Mouse (Mus musculus) cerebellum, postnatal 14 days (tissue): Measurements from ENCODE around the gene Cldn1.

Experiments used
- DNase-seq, 2 experiments: peaks; one replicate each; pipeline ENCODE4 v3.0.0; 2021; ENCODE audit warnings: mixed read lengths in 2 of 2

Gene Cldn1

DNA sequence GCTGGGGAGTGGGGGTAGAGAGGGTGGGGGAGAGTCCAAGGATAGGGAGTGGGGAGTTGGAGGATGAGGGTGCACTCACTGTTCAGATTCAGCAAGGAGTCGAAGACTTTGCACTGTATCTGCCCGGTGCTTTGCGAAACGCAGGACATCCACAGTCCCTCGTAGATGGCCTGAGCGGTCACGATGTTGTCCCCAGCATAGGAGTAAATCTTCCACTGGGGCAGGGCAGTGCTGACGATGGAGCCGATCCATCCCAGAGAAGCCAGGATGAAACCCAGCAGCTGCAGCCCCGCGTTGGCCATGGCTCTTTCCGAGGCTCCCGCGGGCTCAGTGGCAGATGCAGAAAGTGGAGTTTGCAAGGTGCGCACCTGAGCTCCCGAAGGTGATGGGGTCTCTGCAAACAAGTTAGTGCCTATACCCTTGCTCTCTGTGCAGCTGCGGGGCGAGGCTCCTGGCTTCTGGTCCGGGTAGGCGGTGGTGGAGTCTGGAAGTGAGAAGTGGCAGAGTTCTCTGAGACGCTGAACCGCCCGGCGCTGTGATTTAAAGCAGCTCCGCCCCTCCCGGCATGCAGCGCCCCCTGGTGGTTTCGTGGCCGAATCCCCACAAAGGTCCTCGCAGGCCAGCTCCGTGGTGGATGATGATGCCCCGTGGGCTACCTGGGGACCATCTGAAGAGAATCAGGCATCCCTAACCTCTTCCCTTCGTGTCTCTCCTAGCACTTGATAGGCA, at the start of gene Cldn1:
Cldn1 (minus strand) TSS at position 517 of the 729 bp plus-strand sequence.
- DNase-seq: peak; percentile 84 to 92

DNA sequence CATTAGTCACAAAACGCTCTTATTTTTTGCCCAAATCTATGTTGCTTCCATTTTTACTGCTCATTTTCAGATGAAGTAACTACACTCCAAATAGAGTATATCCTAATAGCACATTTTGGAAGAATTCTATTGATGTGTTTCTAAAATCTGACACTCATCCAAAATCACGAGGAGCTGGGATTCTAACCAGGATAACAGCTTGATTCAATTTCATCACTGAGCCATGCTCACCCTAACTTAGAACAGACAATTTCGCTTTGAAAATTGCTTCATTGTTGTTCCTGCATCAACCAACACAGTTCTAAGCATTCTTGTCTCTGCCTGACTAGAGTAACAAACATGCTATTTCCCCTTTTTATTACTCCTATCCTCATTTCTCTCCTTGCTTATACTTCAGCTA, 47.0 kb upstream of the Cldn1 start:
- no peak for DNase-seq

GRCm38 (mm10) chr16:26404070-26404469, 32.4 kb upstream of the Cldn1 start:
- no peak for DNase-seq

- peak in 1 of 2 experiments; percentile 3 for DNase-seq
Observed at GRCm38 (mm10) chr16:26400971-26401370, 29.3 kb upstream of the Cldn1 start.

- no peak for DNase-seq
Observed at GRCm38 (mm10) chr16:26400549-26400948, 28.9 kb upstream of the Cldn1 start.

DNA sequence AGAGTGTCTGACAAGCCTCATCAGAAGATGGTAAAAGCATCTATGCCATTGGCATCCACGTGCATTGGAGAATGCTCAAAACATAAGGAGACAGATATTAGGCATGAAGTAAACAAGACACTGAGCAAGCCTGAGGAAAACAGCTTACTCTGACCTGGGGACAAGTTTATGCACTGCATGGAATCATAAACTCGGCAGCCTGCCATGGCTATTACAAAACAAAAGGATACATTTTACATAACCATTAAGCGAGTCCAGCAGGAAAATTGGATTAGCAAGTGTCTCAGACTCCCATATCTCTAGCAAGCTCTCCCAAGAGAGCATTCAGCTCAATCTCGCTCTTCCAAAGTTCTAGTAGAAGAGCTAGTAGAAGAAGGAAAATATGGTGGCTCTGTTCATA, 19.3 kb upstream of the Cldn1 start:
- no peak for DNase-seq

GRCm38 (mm10) chr16:26386159-26386558, 14.5 kb upstream of the Cldn1 start:
- DNase-seq: no peak

- DNase-seq: no peak
Observed at GRCm38 (mm10) chr16:26384112-26384649, 12.5 kb upstream of the Cldn1 start.

GRCm38 (mm10) chr16:26377170-26377569, 5.5 kb upstream of the Cldn1 start:
- no peak for DNase-seq

DNA sequence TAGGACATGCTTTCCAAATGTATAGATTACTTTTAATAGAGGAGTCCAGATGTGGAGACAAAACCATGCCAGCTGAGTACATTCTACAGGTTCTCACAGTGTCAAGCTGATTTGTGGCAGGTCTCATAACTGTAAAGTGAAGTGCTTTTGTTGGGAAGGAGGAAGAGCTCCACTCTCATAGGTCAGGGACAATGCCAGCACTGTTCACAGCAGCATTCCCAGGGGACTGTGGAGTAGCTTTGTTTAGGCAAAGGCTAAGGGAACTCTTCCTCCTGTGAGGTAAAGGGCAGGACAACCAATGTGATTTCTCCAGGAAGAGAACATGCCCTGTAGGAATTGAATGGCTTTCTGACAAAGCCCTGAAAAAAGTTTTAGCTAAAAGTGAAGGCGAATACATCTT, 1.5 kb downstream of the Cldn1 start:
- no peak for DNase-seq

DNA sequence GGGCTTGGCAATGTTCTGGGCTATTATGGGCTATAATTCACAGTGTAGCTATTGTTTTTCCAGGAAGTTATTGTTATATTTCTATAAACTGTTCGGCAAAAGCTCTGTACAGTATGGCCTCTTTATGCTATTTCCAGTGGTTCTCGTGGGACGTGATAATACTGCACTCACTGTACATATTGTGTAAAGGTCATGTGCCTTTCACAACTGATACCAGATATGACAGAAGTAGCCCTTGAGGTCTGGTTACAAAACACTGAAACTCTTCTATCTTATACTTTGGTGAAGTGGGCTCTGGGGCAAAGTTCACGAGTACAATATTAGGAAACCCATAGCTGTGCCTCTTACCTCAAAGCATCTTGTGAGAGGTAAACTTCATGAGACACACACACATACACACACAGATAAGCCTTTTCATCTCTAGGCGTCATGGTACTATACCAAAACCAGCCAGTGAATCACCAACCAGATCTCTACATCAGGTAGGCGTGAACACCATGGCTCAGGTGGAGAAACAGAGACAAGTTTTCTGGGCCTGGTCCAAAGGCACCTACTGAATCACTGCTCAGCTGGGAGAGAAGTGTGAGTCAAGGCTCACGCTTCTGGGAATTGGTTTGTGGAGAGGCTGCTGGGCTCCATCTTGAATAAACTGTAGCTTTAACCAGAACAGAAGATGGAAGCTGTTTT, 2.5 kb downstream of the Cldn1 start:
- DNase-seq: no peak

DNA sequence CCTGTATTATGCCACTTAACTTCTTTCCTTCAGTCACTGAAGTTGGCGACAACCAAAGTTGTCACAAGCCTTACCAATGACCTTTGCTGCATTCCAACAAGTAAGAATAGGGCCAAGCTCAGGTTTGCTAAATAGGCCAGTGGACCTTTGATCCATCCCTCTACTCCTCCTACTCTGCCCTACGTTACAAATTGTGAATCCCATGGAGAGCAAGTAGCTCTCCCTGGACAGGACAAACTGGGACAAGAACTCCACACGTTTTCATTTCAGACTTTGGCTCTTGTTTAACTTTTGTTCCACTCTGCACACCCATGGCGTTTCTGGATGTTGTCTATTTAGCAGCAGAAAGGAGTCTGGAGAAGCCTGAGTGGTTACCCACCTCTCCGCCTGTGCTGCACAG, 3.5 kb downstream of the Cldn1 start:
- no peak for DNase-seq

GRCm38 (mm10) chr16:26360694-26361093, 10.9 kb downstream of the Cldn1 start:
- no peak for DNase-seq

GRCm38 (mm10) chr16:26359619-26360018, 12.0 kb downstream of the Cldn1 start:
- DNase-seq: peak; percentile 34 to 52

GRCm38 (mm10) chr16:26358898-26359297, 12.7 kb downstream of the Cldn1 start:
- no peak for DNase-seq

DNA sequence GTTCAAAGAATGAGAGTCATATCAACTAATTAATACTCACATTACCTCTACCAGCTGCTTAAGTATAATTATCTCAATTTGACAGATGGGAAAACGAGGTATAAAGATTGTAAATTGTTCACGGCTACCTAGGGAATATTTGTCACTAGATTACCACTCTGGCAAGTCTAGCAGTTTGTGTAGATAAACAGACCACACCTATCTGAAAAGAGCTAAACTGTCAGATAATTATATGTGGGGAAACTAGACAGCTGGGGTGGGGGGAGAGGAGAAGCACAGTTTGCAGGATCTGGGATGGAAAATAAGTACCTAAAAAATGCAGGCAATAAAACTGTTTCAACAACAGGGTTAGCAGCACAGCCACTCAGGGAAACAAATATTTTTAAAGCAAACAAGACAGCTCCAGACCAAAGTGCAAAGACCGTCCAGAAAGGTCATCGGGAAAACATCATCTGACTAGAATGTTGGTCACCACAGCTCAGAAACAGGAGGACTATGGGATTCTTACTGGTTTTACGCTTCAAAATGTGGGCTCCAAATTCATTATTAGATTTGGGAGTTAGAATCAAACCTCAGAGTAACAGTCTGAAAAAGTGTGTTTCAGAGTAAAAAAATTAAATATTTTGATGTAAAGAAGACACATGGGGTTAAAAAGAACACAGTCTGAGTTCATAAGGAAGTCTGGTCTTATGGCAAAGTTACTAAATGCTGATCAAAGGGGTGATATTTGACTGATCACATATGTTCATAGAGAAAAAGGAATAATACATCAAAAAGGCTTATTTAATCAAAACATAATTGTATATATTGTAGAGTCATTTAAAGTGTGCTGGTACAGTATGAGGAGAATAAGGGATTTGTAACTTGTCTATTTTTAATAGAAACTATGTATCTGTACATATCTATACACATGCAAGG, 13.5 kb downstream of the Cldn1 start:
- DNase-seq: no peak

DNA sequence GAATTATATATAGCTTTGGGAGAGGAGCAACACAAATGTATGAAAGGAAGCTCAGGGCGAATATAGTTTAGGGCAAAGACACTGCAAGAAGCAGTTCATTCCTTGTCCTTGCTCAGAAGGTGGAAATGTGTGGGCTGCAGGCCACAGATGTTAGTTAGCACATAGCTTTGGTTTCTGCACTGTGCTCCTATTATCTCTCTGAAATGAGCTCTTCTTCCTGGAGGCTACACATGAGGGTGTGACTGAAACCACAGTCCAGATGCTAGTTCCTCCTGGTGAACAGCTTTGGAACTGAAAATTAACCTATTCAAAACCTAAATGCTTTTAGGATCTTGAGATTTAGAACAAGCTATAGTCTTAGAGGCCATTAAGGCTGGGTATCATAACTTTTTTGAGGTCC, 16.1 kb downstream of the Cldn1 start:
- no peak for DNase-seq

GRCm38 (mm10) chr16:26350786-26351185, 20.9 kb downstream of the Cldn1 start:
- DNase-seq: no peak

DNA sequence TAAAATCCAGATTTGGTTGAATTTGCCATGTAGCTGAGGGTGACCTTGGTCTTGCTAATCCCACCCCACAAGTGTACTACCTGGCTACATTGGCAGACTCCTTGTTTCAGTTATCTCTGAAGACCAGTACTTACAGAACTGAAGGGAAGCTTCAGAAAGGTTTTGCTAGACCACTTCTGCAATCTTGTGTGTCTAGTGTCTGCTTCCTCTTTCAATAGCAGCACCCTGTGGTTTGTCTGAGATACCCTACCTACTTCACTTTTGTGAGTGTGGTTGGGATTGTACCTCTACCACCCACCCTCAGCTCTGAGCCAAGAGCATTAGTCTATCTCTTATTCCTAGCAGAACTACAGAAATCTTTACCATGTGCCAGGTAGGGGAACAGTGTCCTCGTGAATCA, 22.8 kb downstream of the Cldn1 start:
- DNase-seq: no peak

GRCm38 (mm10) chr16:26316281-26316680, 55.4 kb downstream of the Cldn1 start:
- DNase-seq: no peak

DNA sequence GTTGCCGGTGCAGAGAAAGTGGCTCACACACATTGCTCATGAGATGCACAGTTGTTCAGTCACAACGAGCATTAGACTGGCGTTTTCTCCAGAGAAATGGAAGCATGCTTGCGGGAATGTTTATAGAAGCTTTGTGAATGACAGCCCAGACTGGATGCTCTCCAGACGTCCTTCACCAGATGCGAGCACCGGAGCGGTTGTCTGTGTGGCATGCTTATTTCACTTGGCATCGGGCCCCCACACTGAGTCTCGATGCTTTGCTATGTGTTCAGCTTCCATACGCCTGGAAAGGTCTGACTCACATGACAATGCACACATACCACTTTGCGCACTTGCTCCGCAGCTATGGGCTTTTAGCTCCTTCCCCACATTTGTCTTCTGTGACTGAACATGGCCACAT, 56.8 kb downstream of the Cldn1 start:
- DNase-seq: peak; percentile 17 to 26

- DNase-seq: no peak
Observed at GRCm38 (mm10) chr16:26309402-26309801, 62.2 kb downstream of the Cldn1 start.
